Mouse (Mus musculus) intestine, embryonic 16.5 days (tissue): ENCODE data around the gene Cd163. TPM values are rescaled to one million over a fixed set of nuclear protein-coding genes. Genes with fewer than 3 reads are reported as not detected.
A peak's percentile ranks its signal among the peaks of the same experiment; 100 is the strongest.

ENCODE experiments used
- ATAC-seq: fragments of 200-750 bp; cut with Nextera tagmentation; 2 replicates; pipeline ENCODE4 v1.8.0; 2017; ENCODE audit warnings: moderate TSS enrichment, moderate library complexity
- H3K27ac ChIP-seq: fragments of 300-500 bp; sonication (generic); 2 replicates; pipeline ENCODE4 v1.5.1; 2014; ENCODE audit warnings: mild to moderate bottlenecking, low read length
- H3K27me3 ChIP-seq: fragments of 300-500 bp; sonication (generic); replicated peaks from 2 replicates; pipeline ENCODE4 v1.6.1; 2014; ENCODE audit warnings: low read length, control low read depth, mixed read lengths; ENCODE audit not compliant: control insufficient read depth, insufficient read depth
- H3K36me3 ChIP-seq: fragments of 300-500 bp; sonication (generic); 2 replicates; pipeline ENCODE4 v1.6.1; 2014; ENCODE audit warnings: low read length, control low read depth; ENCODE audit not compliant: control insufficient read depth, insufficient read depth
- H3K4me1 ChIP-seq: fragments of 300-500 bp; sonication (generic); 2 replicates; pipeline ENCODE4 v1.6.1; 2014; ENCODE audit warnings: low read length, control low read depth, mixed read lengths; ENCODE audit not compliant: control insufficient read depth, insufficient read depth
- H3K4me2 ChIP-seq: fragments of 300-500 bp; sonication (generic); 2 replicates; pipeline ENCODE4 v1.6.1; 2014; ENCODE audit warnings: low read depth, low read length, control low read depth
- H3K4me3 ChIP-seq: fragments of 300-500 bp; sonication (generic); 2 replicates; pipeline ENCODE4 v1.5.1; 2014; ENCODE audit warnings: mild to moderate bottlenecking, low read length
- H3K9ac ChIP-seq: fragments of 300-500 bp; sonication (generic); 2 replicates; pipeline ENCODE4 v1.6.1; 2014; ENCODE audit warnings: low read depth, low read length
- H3K9me3 ChIP-seq: fragments of 300-500 bp; sonication (generic); 2 replicates; pipeline ENCODE4 v1.6.1; 2016; ENCODE audit warnings: low read length, control low read depth; ENCODE audit not compliant: control insufficient read depth
- WGBS: fragments of 180-500 bp; shearing (Covaris S2); extraction: QIAGEN DNeasy Blood & Tissue Kit; methylation state at CpG from one replicate; pipeline ENCODE4 v1.1.7; 2014; 5-methylcytosine and 5-hydroxymethylcytosine counted together
- polyA plus RNA-seq: library from polyadenylated mRNA; unstranded; fragments of >200 nt; fragmentation: Nextera tagmentation; extraction: Ambion mirVana; gene quantifications from 2 replicates; pipeline ENCODE4 v1.2.1, GENCODE M21; 2015

The Cd163 gene
- polyA plus RNA-seq, 1 experiment from 2014 or later, result 0.43 TPM

- ATAC-seq, result no peak
- no peak overlapping the region for H3K9ac ChIP-seq
- no peaks in the 10 kb centered on the region for H3K36me3 ChIP-seq
- WGBS, result 54% methylated on average over 2 of the region's 2 CpGs
- no peak overlapping the region for H3K4me2 ChIP-seq
- H3K4me3 ChIP-seq, result no peak overlapping the region
- H3K27ac ChIP-seq, result no peak overlapping the region
- no peaks in the 10 kb centered on the region for H3K27me3 ChIP-seq
- no peaks in the 10 kb centered on the region for H3K4me1 ChIP-seq
- H3K9me3 ChIP-seq, result no peaks in the 10 kb centered on the region
These were observed 48.8 kb downstream of the Cd163 start for GRCm38 (mm10) chr6:124353246-124353645.

GRCm38 (mm10) chr6:124358953-124359352 is 54.5 kb downstream of the Cd163 start:
- H3K36me3 ChIP-seq, result no peaks in the 10 kb centered on the region
- H3K4me3 ChIP-seq, result no peak overlapping the region
- no peaks in the 10 kb centered on the region for H3K9me3 ChIP-seq
- ATAC-seq, result no peak
- H3K9ac ChIP-seq, result no peak overlapping the region
- no peak overlapping the region for H3K27ac ChIP-seq
- no peak overlapping the region for H3K4me2 ChIP-seq
- H3K4me1 ChIP-seq, result no peaks in the 10 kb centered on the region
- no peaks in the 10 kb centered on the region for H3K27me3 ChIP-seq
- 82% methylated on average over 6 of the region's 6 CpGs for WGBS

- Histone ChIP-seq H3K4me2 (no peak overlapping the region), H3K4me3 (no peak overlapping the region), H3K27me3 (no peaks in the 10 kb centered on the region), H3K36me3 (no peaks in the 10 kb centered on the region), H3K9me3 (no peaks in the 10 kb centered on the region), H3K27ac (no peak overlapping the region), H3K9ac (no peak overlapping the region), H3K4me1 (no peaks in the 10 kb centered on the region)
- no peak for ATAC-seq
- 48% methylated on average over 6 of the region's 6 CpGs for WGBS
These were observed 56.1 kb downstream of the Cd163 start for GRCm38 (mm10) chr6:124360549-124360948.

- ATAC-seq, result no peak
- no peaks in the 10 kb centered on the region for H3K36me3 ChIP-seq
- H3K4me2 ChIP-seq, result no peak overlapping the region
- H3K9me3 ChIP-seq, result no peaks in the 10 kb centered on the region
- no peak overlapping the region for H3K4me3 ChIP-seq
- no peaks in the 10 kb centered on the region for H3K4me1 ChIP-seq
- H3K9ac ChIP-seq, result no peak overlapping the region
- H3K27me3 ChIP-seq, result no peaks in the 10 kb centered on the region
- WGBS, result 52% methylated on average over 5 of the region's 5 CpGs
- no peak overlapping the region for H3K27ac ChIP-seq
These were observed 59.9 kb downstream of the Cd163 start for GRCm38 (mm10) chr6:124364328-124364727.

GRCm38 (mm10) chr6:124373584-124374206 is 69.2 kb downstream of the Cd163 start:
- Histone ChIP-seq H3K36me3 (no peaks in the 10 kb centered on the region), H3K9me3 (no peaks in the 10 kb centered on the region), H3K27me3 (no peaks in the 10 kb centered on the region), H3K4me3 (no peak overlapping the region), H3K4me2 (no peak overlapping the region), H3K27ac (no peak overlapping the region), H3K4me1 (no peaks in the 10 kb centered on the region), H3K9ac (no peak overlapping the region)
- ATAC-seq, result no peak
- 87% methylated on average over 6 of the region's 6 CpGs for WGBS

- Histone ChIP-seq H3K4me2 (no peak overlapping the region), H3K4me1 (no peaks in the 10 kb centered on the region), H3K36me3 (no peaks in the 10 kb centered on the region), H3K4me3 (no peak overlapping the region), H3K27me3 (no peaks in the 10 kb centered on the region), H3K9me3 (no peaks in the 10 kb centered on the region), H3K9ac (no peak overlapping the region), H3K27ac (no peak overlapping the region)
- ATAC-seq, result no peak
- WGBS, result 79% methylated on average over 4 of the region's 4 CpGs
These were observed 70.2 kb downstream of the Cd163 start for GRCm38 (mm10) chr6:124374683-124375082.

- peak; percentile 73 for ATAC-seq
- Histone ChIP-seq H3K27ac (peak overlapping the region; percentile 31; the same call in 1 of the 2 replicates), H3K27me3 (no peaks in the 10 kb centered on the region), H3K9me3 (no peaks in the 10 kb centered on the region), H3K36me3 (no peaks in the 10 kb centered on the region), H3K4me1 (no peaks in the 10 kb centered on the region), H3K4me2 (no peak overlapping the region), H3K9ac (no peak overlapping the region), H3K4me3 (no peak overlapping the region)
- 60% methylated on average over 11 of the region's 11 CpGs for WGBS
These were observed 71.0 kb downstream of the Cd163 start for GRCm38 (mm10) chr6:124375435-124375884.

GRCm38 (mm10) chr6:124376311-124376710 is 71.9 kb downstream of the Cd163 start:
- no peaks in the 10 kb centered on the region for H3K27me3 ChIP-seq

GRCm38 (mm10) chr6:124377494-124378255 is 73.2 kb downstream of the Cd163 start:
- no peaks in the 10 kb centered on the region for H3K36me3 ChIP-seq
- no peak overlapping the region for H3K27ac ChIP-seq
- WGBS, result 68% methylated on average over 4 of the region's 4 CpGs
- ATAC-seq, result peak; percentile 81
- no peaks in the 10 kb centered on the region for H3K9me3 ChIP-seq
- H3K4me2 ChIP-seq, result no peak overlapping the region
- no peak overlapping the region for H3K9ac ChIP-seq
- H3K4me3 ChIP-seq, result no peak overlapping the region
- no peaks in the 10 kb centered on the region for H3K4me1 ChIP-seq
- no peaks in the 10 kb centered on the region for H3K27me3 ChIP-seq

More at GRCm38 (mm10) chr6:124376311-124376710, 71.9 kb downstream of the Cd163 start:
- no peaks in the 10 kb centered on the region for H3K9me3 ChIP-seq
- no peak overlapping the region for H3K27ac ChIP-seq
- no peak overlapping the region for H3K4me2 ChIP-seq
- WGBS, result 89% methylated on average over 5 of the region's 5 CpGs
- H3K4me3 ChIP-seq, result no peak overlapping the region
- no peaks in the 10 kb centered on the region for H3K36me3 ChIP-seq
- no peak overlapping the region for H3K9ac ChIP-seq
- no peak for ATAC-seq
- H3K4me1 ChIP-seq, result no peaks in the 10 kb centered on the region
